Mouse (Mus musculus) MEL-GATA-1-ER (cell line): ENCODE data around the gene Fras1.

ENCODE experiments used
- DNase-seq: peaks from one replicate; pipeline ENCODE4 v3.0.0-alpha.2; 2012; ENCODE audit warnings: low read depth; ENCODE audit errors: extremely low read depth

The Fras1 gene

DNA sequence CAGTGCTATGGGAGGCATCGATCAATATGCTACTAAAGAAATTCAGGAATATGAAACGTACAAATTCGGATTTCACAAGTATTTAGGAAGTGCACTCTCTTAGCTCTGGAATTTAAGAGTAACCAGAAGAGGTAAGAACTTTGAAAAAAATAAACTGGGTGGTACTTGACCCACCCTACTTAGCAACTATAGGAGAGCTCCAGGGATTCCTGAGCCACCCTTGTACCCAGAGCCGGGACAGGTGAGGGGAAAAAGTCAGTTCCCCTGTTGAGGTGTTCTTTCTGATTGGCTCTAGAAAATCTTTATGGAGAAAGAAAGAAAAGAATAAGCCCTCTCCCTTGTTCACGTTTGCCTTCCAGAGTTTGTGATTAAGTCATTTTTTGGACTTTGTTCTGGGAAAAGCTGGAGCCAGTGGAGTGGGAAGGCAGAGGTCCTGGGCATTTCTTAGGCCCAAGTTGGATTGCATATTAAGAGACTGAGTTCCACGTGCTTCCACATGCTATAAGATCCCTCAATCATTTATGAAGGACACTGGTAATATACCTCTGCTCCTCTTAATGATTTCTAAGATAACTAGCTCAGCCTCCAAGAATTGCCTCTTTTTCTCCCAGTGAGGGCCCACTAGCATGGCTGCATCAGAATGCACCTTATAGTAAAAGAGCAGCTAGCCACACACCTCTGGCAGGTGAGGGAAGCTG is 265.6 kb downstream of the Fras1 start:
- DNase-seq: no peak

DNA sequence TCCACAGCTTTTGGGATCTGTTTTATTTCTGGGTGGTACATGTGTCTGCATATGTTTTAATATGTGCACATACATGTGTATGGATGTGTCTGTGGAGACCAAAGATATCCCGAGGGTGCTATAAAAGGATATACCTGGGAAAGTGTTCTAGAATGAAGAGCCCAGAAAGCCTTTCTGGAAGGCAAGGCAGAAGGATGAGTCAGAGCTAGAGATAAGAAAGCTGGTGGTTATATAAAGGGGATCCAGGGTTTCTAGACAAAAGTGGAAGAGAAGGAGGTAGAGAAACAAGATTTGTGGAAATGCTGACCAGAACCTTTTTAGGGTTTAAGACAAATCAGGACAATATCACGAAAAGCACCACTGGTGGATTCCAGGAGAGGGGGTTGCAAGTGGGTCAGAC is 267.5 kb downstream of the Fras1 start:
- no peak for DNase-seq

DNA sequence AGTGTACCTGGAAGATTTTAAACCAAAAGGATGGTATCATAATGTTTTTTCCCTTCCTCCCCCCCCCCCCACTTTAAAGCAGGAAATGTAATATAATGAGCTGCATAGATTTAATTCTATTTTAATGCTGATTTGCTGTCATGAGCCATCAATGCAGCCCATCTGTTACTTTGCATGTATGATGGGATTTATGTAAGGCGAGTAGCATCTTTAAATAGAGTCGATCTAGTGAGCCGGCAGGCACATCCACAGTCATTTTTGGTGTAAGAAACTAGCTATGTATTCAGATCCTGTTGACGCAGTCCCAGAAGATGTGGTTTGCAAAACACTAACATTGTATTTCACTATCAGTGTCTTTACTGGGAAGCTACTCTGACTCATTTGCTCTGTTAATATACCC is 301.9 kb downstream of the Fras1 start:
- no peak for DNase-seq

DNA sequence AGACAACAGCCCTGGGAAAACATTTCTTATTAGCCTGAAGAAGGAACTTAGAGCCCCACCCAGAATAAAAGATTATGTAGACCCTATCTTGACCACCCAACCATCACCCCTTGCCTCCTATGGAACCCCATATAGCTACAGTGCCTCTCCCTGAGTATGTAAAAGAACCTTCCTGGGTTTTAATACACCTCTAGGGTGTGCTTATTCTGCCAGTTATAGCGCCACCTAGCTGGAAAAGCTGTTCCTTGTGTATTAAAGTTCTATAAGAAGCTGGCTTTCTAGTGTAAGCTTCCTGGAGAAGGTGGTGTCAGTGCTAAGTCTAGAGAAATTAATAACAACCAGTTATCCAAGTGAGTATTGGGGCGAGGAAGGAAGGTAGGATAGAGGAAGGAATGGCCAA is 303.7 kb downstream of the Fras1 start:
- DNase-seq: peak; percentile 55

DNA sequence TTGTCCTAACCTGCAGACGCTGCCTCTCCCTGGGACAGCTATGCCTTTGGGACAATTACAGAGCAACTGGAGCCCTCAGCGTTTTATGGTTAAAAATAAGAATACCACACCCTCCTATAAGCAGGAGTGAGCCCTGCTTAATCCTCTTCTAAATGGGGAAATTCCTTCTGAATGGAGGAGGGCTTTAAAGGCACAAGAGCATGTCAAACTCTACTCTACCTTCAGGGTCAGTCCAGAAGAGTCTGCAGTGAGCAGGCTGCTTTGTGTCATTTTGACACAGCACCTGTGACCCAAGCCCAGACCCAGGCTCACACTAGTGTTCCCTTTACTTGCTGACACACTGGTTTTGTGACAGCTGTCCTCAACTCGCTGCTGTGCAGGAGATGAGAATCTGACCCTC is 307.3 kb downstream of the Fras1 start:
- no peak for DNase-seq

DNA sequence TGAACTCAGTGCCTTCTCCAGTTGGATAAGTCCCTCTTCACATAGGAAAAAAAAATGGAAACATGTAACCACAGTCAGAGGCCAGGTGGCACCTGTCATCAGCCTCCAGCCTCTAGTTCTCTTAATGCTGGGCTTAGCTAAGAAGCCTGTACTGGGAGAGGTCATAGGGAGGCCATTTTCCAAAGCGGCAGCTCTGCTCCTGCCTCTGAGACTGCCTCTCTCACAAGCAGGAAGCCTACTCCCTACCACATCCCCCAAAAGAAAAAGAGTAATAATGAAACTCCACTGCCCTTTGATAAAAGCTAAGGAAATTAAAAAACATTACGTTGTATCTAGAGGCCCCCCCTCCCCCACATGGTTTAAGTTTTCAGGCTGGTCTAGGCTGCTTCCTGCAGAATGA is 309.0 kb downstream of the Fras1 start:
- DNase-seq: no peak

DNA sequence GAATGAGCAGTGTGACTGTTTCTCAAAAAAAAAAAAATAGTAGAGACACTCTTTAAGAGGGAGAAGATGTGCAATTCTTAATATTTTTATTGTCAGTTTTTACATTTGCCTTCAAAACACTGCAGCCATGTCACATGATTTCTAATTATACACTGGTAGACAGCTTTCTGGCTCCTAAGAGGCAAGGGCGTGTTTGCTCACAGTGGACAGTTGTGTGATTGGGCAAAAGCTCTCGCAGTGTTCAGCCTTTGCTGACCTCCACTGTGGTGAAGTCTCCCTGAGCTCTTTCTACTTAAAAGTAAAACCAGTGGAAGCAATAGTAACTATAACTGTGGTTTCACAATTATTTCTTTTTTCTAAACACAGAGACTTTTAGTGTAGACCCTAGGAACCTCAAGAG is 315.1 kb downstream of the Fras1 start:
- DNase-seq: no peak

DNA sequence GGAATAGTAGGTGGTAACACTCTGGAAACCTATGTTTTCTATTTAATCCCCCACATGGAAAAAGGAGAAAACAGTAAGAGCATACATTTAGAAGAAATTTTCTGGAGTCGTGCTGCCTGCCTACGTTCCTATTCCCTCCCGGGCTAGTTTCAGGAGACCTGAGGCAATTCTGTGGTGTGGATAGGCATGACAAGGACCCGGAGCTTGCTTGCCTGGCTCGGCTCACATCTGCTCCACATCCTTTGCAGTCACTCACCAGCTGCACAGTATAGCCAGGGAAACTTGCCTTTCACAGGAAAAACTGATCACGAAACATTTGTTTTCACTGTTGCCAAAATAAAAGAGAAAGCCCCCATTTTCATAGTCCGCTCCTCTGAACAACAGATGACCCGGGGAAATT is 325.2 kb downstream of the Fras1 start:
- DNase-seq: no peak

DNA sequence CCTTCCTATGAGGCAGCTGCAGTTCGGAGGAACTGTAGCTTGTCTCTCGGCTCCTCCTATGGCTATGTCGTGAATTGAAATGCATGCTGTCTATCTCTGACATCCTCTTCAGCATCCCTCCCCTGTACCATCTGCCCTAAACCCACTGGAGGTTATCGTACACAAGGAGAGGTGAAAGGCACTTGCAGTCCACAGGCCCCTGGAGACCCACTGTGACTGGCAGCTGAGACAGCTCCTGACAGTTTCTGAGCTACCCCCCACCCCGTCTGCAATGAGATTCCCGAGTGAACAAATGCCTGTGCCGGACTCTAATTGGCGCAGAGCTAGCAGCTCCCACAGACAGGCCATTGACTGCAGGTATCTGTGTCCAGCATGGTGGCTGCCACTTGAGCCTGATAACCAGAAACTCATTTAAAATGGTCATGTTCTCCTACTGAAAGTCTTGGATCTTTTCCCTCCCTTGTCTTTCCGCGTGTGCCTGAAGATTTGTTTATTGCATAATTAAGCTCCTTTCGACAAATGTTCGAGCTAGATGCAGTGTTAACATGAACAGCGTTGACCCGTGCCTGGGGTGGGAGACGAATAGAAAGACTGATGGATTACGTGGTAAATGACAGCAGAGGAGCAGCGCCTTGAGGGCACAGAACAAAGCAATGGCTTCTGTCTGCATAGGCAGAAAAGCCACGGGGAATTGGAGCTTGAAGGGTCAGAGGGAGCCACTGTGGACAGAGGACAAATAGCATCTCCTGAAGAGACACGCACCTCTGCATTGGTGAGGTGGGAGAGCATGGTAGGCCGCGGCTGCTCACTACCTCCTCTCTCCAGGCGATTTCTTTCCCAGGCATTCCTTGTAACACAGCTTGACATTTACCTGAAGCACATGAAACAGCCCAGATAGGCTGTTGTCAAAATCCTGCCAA is 329.2 kb downstream of the Fras1 start:
- DNase-seq: no peak

DNA sequence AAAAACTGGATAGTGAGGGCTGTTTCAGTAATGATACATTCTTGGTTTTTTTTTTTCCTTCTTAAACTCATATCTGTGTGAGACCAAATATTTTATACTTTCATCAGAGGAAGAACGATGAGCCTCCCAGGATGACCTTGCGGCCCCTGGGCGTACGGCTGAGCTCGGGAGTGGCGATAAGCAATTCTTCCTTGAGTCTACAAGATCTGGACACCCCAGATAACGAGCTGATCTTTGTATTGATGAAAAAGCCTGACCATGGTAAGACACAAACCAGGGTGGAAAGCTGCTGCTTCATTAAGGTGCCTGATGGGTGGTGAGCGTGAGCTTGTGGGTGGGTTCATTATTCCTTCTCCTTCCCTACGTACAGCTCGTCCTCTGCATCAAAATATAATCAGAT is 334.8 kb downstream of the Fras1 start:
- DNase-seq: no peak

DNA sequence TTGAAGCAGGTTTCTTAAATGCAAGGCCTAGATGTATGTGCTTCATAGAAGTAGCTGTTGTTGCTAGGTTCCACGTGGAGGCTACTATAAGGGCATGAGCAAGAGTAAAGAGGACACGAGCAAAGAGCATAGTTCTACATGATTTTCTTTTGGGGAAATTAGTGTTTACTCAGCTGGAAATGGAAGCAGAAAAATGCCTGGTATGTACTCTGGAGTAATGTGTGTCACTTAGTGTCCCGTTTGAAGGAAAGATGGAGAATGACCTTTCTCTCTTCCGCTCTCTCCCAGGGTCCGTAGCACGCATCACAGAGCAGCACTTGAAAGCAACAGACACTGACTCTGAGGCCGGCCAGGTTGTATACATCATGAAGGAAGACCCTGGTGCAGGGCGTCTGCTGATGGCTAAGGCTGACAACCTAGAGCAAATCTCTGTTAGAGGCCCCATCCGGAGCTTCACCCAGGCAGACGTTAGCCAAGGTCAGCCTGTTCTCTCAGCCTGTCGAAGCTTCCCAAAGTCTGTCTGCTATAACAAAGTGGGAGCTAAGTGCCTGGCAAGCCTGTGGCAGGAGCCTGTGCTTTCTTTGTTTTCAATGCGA is 338.4 kb downstream of the Fras1 start:
- DNase-seq: no peak

DNA sequence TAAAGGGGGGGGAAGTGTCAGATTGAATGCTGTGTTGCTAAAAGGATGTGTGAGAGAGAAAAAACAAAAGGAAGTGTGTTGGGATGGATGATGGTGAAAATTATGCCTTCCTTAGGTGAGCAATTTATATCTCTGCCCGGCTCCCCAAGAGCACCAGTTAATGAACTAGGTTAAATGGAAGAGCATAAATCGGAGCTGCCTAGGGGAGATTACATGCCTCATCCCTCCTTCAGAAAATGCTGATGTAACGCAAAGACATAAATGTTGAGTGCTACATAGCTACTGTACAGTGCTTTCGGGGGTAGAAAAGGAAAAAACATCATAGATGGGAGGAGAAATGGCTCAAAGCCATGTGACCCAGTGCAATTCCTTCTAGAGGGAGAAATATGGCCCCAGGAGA is 339.0 kb downstream of the Fras1 start:
- DNase-seq: no peak

DNA sequence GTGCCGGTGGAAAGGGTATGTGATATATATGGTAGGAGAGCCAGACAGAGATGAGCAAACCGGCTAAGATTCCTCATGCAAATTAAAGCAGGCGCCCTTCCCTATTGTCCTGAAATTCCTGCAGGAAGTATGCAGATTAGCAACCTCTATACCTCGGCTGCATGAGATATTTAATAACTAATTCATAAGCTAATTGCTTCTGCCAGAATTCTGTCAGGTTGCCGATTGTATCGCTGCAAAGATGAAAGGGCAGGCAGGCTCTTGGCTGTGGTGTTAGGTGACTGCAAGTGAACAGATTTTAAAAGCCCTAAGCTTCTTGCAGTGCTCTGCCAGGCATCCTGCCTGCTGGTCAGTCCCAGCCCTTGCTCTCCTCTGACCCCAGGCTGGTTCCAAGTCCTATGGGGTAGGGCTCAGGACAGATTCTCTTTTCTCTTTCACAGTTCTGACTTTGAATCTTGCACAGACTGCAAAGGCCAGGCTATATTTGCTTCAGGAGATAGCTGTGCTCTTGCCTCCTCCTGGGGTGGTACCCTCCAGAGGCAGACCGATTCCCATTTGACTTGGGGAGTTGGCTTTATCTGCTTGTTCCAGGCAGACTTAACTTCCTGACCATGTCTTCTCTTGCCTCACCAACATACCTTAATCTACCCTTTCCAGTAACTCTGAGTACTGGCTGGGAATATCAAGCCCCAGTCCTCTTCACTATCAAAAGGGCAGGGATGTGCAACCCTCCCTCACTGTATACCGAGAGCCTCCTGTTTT is 342.7 kb downstream of the Fras1 start:
- peak; percentile 69 for DNase-seq

DNA sequence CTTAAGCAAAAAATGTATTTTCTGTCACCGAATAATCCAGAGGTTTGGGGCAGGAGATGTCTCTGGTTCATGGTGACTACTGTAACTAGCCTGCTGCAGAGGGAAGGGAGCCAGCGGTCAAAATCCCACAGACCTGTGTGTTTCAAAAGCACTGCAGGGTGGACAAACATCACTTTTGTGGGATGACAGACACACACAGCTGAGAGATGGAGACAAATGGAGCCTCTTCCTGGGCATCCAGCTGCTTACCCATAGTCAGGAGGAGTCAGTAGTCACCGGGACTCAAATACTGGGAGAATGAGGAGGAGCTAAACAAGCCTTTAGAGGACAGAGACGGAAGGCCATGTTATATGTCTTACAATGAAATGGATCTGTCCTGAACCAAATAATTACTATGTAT is 343.9 kb downstream of the Fras1 start:
- DNase-seq: no peak

DNA sequence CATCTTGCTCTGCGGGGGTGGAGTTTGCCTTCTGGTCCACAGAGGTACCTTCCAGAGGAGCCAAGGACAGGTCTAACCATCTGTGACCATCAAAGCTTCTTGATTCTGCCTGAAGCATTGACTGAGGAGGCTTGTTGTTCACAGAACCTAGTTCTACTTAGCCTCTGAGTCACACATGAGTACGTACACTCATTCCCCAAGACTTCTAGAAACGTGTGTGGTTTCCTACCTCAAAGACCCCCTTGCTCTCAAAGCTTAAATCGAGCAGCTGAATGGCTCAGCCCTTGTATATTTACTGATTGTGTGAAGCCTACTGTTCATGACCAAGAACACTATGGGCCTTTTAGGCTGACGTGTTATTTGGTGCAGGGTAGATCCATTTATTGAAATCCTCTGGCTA is 344.8 kb downstream of the Fras1 start:
- no peak for DNase-seq

DNA sequence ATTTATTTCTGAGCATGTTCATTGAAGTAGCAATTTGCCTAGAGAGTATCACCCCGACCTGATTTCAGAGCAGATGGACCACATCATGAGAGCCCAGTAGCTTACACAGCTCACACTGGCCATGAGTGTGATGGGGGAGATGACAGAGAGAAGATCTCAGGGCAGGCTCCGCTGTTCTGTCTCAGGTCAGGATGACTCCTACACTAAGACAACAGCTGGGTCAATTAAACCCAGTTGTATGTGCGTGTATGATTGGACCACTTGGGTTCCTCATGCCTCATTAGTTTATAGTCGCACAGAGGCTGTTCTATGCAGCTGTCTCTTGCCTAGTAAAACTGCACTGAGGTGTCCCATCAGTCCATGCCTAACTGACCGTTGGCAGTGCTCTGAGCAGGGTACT is 345.5 kb downstream of the Fras1 start:
- no peak for DNase-seq

DNA sequence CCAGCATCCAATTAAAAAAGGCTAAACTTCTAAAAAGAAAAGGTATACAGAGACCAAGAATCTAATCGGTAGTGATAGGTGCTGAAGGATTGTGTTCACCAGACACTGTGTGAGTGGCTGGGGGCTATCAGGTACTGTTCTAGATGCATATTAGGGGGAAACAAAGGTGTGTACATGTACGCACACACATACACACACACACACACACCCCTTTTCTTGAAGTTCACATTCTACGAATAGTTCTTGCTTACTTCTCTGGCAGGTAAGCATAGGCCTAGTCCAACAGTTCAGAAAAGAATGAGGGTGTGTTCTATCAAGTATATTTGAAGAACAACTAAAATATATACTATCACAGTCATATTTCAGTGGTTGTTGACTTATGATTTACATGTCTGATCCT is 348.9 kb downstream of the Fras1 start:
- no peak for DNase-seq

DNA sequence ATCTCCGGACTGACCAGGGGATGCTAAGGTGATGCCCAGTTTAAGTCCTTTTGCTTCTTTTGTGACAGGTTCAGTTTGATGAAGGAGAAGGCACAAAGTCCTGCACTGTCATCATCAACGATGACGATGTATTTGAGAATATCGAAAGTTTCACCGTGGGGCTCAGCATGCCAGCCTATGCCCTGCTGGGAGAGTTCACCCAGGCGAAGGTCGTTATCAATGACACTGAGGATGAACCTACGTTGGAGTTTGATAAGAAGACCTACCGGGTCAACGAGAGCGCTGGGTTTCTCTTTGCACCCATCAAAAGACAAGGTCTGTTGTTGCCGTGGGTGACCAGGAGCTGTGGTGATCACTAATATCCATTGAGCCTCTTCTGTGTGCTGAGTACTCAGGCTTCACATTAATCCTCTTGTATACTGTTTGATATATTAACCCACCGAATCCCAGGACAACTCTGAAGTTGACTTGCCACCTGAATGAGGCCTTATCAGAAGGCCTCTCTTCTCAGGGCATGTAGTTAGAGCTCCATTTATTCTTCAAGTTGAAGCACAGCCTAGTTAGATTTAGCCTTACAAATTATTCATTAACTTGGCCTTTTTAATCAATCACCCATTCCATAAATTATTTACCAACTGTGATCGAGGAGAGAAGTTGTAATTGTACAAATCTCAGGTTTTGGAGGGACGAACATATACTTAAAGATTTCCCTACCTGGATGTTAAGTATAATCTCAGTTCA is 365.6 kb downstream of the Fras1 start:
- no peak for DNase-seq

DNA sequence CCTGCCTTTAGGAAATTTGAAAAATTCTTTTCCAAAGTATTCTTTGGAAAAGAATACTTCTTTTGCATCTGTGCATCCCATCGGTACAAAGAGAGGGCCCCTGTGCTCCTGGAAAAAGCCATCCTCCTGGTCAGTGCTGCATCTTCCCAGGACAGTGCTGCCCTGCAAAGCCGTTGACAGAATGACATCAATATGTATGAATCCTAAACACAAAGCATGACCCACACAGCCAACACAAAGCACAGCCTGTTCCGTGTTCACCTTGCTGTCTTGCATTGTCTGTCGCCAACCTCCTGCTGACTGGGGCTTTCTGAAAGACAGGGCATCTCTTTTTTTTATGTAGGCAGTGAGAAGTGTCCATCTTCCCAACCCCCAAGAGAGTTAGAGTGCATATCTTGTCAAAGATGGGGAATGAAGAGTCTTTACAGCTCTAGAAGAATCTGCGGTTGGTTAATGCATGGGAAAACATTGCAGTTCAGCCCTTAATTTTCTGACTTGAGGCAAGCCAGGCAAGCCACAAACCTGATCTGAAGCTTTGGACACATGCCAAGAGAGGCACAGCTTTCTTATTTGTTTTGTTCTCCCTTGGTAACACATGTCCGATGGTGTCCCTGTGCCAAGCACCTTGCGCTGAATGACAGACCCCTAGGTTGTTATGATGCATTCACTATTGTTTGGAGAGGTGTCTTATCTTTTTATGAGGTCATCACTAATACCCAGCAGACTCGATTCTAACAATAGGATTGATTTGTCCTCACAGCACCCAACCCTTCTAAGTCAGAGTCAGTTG is 373.6 kb downstream of the Fras1 start:
- DNase-seq: no peak

DNA sequence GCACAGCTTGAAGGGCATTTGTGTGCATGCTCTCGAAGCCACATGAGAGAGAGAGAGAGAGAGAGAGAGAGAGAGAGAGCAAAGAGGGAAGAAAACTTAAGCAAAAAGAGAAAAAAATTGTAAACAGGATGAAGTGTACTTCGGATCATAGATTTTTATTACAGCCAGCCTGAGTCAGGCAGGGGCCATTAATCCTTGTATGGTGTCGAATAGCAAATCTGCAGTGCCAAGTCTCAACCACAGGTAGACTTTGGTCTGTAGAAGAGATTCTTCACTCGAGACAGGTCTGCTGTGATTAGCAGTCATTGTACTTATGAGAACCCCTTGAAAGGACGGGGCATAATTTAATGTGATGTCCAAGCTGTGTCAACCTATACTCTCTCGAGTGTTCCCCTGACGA is 383.9 kb downstream of the Fras1 start:
- DNase-seq: no peak
